Mouse (Mus musculus) mesoderm, embryonic 11.5 days (tissue): ENCODE results near the gene Gm49384.

ENCODE experiments used
- DNase-seq: peaks from one replicate; pipeline ENCODE4 v3.0.0-alpha.2; 2012; ENCODE audit warnings: low read depth, low spot score

Gene Gm49384

DNA sequence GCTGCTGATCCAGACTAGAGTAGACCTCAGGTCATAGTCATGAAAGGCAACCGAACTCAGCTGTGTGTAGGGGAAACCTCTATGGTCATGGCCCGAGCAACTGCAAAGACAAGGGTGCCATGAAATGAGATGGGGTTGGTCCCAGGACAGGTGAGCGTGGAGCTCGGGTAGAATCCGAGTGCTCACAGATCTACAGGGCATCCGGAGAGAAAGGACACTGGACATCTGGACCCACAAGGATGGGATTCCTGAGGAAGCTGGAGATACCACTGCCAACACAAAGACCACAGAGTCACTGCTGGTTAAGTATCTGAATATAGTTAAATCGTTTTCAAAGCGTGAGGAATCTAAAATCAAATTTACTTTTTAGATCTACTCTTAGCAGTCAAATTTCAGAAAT, 3.3 kb upstream of the Gm49384 start:
- no peak for DNase-seq

DNA sequence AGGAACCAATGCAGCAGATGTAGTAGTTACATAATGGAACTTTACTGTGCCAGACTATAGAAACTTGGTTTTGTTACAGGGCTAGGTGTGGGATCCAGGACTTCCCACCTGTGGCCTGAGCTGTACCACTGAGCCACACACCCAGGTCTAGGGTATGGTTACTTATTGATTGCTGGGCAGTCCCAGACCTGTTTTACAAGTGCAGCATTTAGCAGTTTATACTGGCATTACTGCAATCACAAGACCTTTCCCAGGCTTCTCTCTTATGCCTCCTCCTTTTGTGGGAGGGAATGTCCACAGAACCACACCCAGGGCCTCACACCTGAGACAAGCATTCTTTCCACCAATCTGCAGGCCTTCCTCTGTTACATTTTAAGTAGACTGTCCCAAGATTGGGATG, 5.1 kb downstream of the Gm49384 start:
- DNase-seq: no peak

DNA sequence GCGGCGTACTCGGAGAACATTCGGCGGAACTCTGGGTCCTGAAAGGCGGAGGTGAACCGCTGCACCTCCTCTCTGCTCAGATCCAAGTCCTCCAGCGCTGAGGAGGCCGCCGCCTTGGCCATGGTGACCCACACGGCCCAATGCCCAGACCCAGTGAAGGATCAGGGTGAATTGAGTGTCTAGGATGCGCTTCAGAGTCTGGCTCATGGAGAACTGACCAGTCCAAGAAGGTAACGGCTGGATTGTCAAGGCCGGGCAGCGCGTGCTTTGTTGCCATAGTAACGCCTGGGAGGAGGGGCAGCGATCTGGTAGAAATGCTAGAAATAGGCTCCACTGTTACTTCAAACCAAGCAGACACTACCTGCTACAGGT, 5.9 kb downstream of the Gm49384 start, which contains the start of gene Dnaaf2:
Gene Dnaaf2, minus strand, starts transcription at position 266 of the 372 bp plus-strand sequence.
- peak; percentile 76 for DNase-seq

DNA sequence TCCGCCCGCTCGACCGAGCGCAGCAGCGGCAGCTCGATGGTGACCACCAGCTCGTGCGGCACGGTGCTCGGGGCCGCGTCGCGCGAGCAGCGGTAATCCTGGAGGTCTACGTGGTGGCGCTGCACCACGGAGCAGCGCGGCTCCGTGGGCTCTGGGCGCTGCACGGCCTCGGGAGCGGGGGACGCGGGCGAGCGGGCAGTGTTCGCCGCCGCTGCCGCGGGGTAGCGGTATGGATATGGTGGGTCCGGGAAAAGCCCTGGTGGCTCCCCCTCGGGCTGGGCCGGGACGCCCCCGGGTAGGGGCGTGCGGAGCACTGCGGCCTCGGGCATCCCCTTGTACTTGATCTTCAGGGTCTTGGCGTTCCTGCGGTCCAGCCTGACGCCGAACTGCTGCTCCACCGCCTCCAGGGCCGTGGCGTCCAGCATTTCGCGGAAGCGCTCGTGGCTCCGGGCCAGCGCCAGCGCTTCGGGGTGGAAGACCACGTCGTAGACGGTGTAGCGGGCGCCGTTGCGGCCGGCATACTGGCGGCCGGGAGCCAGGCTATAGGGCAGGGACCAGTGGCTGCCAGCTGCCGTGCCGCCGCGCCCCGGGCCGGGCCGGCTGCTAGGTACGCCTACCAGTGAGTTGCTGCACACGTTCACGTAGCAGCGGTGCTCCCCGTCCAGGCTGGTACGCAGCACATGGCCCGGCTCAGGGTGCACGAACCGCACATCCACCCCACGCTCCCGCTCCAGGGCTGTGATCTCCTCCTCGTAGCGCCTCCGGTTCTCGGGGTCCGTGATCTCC, 6.5 kb downstream of the Gm49384 start:
- DNase-seq: peak; percentile 33

DNA sequence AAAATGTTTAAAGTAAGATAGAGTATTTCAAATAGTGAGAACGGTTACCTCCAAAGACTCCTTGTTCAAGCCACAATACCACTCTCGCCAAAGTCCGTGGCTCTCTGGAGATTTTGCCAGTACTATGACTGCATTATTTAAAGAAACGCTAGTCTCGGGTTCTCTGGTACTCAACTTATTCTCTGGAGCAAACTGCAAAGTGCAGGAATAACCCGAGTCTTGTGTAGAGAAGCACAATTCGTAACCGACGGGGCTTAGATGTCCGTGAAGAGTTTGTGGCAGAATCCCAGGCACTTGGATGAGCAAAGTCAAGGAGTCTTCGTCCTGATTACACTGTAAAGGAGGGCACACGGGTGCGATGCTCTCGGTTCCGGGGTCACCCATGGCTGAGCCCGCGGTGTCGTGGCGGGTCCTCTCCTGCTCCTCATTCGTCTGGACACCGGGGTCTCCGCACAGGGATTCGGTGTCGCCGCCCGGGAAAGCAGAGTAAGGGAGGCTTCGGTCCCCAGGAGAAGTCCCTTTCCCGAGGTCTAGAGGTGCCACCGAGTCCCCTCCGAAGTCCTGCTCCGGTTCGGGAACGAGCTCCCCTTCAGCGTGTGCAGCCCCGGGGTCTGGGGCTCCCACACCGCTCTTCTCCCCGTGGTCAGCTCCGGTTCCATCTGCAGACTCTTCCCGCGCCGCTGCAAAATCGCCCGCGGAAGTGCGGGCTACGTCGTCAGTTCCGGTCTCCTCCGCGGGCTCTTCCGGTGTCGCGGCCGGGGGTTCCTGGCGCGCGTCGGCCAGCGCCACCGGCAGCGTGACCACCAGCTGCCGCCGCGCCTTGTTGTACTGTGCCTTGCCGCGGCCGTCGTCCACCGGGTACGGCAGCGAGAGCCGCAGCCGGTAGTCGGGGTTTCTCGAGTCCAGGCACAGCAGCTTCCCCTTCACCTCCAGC, 7.4 kb downstream of the Gm49384 start, which contains the start of gene Gm49383:
Gene Gm49383, minus strand, starts transcription at position 661 of the 934 bp plus-strand sequence.
- peak; percentile 82 for DNase-seq

DNA sequence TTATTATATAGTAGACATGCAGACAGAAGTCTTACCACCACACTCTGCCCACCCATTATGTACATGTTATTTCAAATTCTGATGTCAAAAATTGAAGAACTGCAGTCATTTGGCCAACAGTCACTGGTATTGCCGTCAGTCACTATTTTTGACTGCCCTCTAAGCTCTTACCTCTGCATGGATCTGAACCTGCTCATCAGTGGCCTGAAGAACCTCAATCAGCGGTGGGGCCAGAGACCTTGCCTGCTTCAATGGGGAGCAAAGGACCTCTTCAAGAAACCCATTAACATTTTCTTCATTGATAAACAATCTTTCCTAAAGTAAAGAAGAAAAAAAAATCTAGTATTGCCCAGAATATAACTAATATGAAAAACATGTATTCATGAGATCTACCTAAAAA, 11.4 kb downstream of the Gm49384 start:
- no peak for DNase-seq

DNA sequence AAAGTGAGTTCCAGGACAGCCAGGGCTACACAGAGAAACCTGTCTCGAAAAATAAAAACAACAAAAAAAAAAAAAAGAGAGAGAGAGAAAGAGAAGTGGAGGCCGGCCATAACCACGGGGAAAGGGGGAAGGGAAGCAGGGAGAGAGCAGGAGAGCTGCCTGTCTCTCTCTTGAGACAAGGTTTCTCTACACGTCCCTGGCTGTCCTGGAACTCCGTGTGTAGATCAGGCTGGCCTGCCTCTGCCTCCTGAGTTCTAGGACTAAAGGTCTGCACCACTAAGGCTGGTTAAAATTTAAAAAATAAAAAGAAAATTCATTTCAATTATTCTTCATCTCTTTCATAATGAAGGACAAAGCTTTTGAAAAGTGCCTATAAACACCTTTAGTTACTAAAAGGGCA, 12.7 kb downstream of the Gm49384 start:
- DNase-seq: no peak

DNA sequence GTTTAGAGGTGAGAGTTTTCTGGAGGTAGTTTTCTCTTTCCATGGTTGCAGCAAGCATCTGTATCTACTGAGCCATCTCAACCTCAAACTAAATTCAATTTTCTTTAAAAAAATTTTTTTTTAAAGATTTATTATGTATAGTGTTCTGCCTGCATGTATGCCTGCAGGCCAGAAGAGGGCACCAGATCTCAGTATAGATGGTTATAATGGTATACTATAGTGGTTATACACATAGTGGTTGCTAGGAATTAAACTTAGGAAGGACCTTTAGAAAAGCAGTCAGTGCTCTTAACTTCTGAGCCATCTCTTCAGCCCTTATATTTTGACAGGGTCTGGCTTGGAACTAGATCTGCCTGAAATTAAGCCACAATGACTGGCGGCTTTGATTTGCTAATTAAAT, 13.5 kb downstream of the Gm49384 start:
- no peak for DNase-seq

DNA sequence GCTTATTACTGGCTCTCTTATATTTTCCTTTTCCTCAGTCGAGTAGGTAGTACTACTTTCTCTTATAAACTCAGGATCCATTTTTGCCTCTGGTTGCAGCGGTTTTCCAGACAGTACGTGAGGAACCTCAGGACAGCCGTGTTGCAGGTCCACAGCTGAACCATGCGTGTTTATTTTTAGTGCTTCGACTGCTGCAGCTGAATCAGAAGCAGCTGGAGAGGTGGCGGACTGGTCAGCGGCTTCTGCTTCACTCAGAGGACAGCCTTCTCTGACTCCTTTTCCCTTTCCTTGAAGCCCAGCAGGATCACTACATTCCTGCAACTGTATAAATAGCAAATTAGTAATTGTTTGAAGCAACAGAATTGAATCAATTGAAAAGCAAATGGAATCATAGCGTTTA, 14.0 kb downstream of the Gm49384 start:
- no peak for DNase-seq

DNA sequence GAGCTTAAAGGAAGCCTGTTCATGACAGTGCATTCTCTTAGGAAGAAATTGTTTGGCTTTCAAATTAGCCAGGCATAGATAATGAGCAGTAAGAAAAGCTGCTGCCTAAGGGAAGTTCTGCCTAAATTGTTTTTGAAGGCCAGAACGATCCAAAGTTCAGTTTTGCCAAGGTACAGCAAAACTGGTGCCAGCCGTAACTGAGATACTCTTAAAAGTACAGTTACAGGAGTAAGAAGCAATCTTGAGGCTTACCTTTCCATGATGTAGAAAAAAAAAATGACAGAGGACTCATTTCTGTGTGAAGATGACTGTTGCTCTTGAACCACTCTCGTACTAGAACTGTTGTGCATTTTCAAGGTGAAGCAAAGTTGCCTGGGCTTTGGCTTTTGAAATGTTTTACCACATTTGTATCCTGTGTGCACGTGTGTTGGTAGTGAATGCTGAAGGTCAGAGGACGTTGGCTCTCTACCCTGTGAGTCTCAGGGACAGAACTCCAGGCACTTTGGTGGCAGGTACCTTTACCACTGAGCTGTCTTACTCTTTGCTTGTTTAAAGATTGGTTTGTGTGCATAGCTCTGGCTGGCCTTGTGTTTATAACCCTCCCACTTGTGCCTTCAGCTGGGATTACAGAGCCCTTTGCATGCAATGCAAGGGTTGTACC, 17.1 kb downstream of the Gm49384 start:
- DNase-seq: no peak

DNA sequence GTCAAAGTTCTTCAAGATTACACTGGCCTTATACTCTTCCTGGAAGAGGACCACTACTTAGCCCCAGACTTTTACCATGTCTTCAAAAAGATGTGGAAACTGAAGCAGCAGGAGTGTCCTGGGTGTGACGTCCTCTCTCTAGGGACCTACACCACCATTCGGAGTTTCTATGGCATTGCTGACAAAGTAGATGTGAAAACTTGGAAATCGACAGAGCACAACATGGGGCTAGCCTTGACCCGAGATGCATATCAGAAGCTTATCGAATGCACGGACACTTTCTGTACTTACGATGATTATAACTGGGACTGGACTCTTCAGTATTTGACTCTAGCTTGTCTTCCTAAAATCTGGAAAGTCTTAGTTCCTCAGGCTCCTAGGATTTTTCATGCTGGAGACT, 18.7 kb downstream of the Gm49384 start:
- no peak for DNase-seq

DNA sequence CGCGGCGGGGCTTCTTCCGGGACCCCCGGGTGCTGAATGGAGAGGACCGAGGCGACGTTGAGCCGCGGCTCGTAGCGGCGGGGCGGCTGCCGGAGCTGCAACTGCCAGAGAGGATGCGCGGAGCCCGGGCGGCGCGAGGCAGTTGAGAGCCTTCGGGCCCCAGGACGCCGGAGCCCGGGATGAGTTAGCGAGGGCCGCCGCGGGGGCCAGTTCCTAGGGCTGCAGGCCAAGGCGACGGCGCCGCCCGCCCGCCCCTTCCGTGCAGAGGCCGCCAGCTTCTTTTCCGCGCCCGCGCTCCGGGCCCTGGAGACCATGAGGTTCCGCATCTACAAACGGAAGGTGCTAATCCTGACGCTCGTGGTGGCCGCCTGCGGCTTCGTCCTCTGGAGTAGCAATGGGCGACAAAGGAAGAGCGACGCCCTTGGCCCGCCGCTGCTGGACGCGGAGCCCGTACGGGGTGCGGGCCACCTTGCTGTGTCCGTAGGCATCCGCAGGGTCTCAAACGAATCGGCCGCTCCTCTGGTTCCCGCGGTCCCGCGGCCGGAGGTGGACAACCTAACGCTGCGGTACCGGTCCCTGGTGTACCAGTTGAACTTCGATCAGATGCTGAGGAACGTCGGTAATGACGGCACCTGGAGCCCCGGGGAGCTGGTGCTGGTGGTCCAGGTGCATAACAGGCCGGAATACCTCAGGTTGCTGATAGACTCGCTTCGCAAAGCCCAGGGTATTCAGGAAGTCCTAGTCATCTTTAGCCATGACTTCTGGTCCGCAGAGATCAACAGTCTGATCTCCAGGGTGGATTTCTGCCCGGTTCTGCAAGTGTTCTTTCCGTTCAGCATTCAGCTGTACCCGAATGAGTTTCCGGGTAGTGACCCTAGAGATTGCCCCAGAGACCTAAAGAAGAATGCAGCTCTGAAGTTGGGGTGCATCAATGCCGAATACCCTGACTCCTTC, 19.4 kb downstream of the Gm49384 start:
- peak; percentile 24 for DNase-seq

DNA sequence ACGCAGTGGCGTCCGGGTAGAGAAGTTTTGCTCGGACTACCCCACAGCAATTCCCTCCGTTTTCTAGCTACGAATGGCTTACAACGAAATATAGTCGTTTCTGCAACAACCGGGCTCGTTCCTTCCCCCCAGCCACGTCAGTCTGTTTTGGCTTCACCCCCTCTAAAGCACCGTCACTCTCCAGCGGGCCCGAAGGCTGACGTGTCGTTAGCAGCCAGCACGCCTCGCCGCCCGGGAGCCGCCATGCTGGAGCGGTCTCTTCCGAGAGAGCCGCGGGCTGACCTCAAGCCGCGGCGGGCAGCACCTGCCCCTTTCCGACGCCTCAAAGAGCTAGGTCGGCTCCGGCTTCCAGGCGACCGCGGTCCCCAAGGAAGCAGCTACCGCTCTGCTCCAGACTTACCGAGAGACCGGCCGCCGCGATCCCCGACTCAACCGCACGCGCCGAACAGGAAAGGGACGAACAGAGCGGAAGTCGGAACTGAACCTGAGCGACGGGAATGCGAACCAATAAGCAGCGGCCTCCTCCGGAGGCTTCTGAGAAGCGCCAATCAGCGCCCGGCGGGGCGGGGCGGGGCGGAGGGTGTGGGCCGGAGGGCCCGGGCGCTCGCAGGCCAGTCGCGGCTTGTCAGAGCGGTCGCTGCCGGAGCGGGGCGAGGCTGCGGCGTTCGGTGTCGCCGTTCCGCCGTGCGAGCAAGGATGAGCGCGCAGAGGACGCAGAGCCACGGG, 20.3 kb downstream of the Gm49384 start, which contains the start of the genes Rpl36al and Mgat2:
Gene Rpl36al, minus strand, starts transcription at position 501 of the 726 bp plus-strand sequence.
Gene Mgat2, plus strand, starts transcription at position 575 of the 726 bp plus-strand sequence.
- peak; percentile 99 for DNase-seq

DNA sequence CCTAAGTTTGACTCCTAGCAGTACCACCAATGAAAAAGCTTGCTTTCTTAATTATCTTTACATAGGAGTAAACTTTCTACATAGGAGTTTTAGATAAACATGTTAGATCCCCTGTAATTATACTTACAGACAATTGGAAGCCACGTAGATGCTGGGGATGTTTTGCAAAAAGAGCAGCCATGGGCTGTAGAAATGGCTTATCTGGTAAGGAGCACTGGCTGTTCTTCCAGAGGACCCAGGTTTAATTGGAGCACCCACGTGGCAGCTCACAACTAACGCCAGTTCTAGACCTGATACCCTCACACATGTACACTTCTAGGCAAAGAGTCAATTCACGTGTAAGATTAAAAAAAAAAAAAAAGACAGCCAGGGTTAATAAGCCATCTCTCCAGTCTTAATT, 22.3 kb downstream of the Gm49384 start:
- DNase-seq: no peak

DNA sequence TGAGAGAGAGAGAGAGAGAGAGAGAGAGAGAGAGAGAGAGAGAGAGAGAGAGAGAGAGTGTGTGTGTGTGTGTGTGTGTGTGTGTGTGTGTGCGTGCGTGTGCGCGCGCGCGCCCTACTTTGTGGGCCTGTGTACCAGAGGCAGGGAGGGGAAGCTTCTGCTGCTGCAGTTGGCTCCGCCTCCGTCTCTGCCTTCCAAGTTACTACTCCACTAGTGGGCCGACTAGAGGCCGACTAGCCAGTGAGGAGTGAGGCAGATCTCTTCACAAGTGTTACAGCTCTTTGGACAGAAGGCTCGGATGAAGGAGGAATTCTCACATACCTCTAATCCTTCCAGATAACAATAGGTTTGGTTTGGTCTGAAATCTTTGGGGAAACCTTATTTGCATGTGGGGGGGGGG, 24.7 kb downstream of the Gm49384 start:
- no peak for DNase-seq

DNA sequence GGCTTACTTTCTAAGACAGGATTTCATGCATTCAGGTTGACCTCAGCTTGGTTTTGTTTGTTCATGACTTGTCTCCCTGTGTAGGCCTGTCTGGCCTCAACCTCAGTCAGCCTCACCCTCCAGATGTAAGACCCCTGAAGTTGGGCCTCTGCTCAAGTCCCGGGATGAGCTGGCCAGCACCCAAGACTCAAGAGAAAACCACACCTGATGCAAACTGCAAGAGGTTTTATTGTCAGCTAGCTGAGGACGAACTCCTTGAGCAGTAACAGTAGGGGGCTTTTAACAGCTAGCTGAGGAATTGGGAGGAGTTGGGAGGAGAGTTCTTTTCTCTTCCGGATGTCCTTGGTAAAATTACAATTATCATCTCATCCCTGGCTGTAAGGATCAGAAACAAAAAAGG, 26.5 kb downstream of the Gm49384 start:
- DNase-seq: no peak

DNA sequence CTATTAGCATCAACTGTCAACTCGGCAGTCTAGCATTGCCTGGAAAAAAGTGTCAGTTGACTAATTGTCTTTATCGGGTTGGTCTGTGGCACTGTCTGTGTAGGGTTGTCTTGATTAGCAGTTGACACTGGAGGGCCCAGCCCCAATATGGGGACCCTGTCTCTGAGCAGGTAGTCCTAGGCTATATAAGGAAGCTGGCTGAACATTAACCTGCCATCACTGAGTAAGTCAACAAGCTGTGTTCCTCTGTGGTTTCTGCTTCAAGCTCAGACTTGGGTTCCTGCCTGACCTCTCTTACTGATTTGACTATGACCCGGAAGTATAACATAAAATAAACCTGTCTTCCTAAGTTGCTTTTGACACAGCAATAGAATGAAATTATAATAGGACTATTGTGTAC, 28.1 kb downstream of the Gm49384 start:
- DNase-seq: no peak

DNA sequence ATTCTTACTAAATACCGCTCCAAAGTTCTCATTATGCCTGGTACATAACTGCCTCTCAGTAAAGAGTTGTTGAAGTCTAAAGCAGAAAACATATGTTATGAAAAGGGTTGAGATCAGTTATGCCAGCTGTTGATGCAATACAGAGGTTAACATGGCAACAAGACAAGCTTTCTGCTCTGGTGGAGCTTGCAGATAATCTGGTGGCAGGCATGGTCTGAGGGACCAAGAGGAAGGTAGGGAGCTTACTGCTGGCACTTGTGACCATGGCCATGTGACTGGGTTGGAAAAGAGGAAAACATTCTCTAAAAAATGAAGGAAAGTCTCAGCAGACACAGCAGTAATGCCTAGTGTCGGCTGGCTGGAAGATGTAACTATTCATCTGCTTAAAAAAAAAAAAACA, 32.8 kb downstream of the Gm49384 start:
- DNase-seq: no peak

DNA sequence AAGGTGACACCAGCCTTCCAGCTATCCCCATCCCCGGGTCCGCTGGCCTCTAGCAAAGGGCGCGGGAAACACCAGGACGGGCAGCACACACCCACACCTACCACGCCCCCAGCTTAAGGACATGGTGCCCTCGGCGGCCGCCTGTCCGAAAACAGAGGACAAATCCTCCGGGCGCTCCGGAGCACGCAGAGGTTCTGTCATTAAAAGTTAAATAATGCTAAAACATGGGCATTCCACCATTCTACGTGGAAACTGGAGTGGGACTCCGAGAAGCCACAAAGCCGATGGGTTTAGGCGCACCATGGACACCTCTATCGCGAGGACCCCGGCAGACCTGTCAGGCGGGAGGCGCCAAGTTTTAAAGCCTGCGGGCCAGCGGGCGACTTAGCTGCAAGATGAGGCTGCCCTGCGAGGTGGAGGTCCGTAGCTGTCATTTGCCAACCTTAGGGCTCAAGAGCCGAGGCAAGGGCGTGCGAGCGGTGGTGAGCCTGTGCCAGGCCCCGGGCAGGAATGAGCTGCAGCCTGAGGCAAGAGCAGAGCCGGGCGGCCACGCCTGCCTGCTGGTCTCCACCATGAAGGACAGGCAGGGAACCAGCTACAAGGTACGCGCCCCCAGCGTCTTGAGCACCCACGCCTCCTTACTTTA, 35.5 kb downstream of the Gm49384 start, which contains the start of gene Lrr1:
Gene Lrr1, plus strand, starts transcription at position 354 of the 646 bp plus-strand sequence.
- DNase-seq: peak; percentile 82
